Mouse (Mus musculus) right cerebral cortex, postnatal 25 days (tissue): ENCODE measurements at regions not wholly inside any gene's neighbourhood (a gene's known extent, or its start where the extent isn't known, plus 50 kb on each side); places are given as distances from the start of the nearest gene placed in this dataset.

ENCODE experiments used
- DNase-seq: peaks from one replicate; pipeline ENCODE4 v3.0.0; 2022

DNA sequence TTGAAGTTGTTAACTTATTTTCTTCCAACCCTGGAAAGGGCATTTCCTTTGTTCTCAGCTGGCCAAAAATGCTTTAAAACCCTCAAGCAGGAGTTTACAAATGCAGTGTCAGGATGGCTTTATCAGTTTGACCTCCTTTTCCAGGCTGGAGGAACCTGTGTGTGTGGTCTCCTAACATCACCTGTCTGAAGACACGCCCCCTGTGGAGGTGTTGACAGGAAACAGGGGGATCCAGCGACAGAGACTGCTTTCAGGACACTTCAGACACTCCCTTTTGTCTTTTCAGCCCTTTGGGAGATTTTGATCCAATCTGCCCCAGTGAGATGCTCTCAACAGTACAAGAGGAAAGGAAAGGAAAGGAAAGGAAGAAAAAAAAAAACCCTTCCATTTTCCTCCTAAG, 202.5 kb upstream of the Jade1 start:
- no peak for DNase-seq

GRCm38 (mm10) chr3:41351786-41352185, 203.7 kb upstream of the Jade1 start:
- no peak for DNase-seq

- no peak for DNase-seq
Measured at GRCm38 (mm10) chr3:41351091-41351685, 204.3 kb upstream of the Jade1 start.

GRCm38 (mm10) chr3:41350331-41350730, 205.2 kb upstream of the Jade1 start:
- no peak for DNase-seq

- DNase-seq, result no peak
Measured at GRCm38 (mm10) chr3:41348795-41349194, 206.7 kb upstream of the Jade1 start.

GRCm38 (mm10) chr3:41346863-41347262, 208.7 kb upstream of the Jade1 start:
- DNase-seq, result no peak

DNA sequence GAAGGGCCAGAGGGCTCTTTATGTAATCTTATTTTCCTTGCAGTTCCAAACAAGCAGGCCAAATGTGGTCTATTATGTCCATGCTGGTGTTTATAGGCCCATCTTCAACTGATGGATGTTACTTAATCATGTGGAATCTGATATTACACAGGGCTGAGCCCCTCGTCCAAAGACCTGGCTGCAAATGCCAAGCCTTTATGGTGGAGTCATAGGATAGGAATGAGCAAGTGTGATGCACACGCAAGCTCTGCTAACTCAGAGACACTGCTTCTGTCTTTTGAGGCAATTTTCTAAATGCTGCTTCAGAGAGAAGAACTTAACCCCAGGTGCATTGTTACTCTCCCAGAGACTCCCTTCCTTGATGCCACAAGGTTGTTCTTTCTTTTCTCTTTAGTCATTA, 212.1 kb upstream of the Jade1 start:
- no peak for DNase-seq

DNA sequence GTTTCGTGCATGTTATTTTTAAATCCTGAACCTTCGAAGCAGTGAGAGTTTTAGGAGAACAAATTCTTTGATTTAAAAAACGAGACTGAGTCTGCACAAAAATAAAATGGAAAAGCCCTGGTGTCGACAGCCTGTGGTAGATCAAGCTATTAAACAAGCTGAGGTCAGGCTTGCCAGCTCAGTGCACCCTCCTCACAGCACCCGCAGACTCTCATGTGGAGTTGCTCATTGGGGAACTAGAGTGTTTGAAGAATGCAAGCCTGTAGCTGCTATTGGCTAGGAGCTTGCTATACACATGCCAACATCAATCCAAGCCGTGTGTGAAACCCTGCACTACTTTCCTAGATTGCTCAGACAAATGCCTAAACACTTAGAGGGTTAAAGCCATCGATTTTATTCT, 223.1 kb upstream of the Jade1 start:
- DNase-seq, result no peak

GRCm38 (mm10) chr3:41330356-41330755, 225.2 kb upstream of the Jade1 start:
- DNase-seq, result no peak

DNA sequence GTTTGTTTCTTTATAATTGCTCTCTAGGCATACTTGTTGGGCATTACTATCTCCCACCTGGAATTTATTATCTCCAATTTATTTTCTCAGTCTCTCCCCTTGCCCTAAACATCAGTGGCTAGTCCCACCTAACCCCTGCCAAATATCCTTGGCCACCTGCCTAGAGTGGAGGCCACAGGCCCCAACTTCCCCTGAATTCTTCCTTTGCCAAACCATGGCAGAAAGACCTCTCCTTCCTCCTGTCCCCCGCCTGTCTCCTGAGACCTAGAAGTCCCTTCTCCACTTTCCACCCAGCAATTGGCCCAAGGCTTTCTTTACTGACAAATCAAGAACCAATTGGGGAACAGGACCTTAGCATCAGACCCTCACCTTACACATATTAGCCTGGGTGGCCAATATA, 226.7 kb upstream of the Jade1 start:
- DNase-seq, result no peak

GRCm38 (mm10) chr3:41326211-41327104, 229.1 kb upstream of the Jade1 start:
- DNase-seq, result no peak

DNA sequence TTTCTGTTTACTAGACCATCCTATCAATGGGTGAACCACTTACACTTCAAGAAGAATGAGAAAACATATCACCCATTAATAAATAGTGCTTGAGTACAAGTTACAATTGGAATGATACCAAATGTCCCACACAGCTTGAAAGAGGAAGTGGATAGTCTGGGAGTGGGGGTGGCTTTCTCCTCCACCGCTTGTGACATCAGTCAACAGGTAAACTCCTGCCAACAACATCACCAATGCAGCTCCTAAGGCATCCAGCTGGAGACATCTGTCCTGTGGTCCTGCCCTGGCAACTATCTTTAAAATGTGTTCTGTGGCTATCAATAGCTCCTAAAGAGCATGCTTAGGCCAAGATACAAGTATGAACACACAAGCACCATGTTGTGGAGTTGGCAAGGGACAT, 233.7 kb upstream of the Jade1 start:
- no peak for DNase-seq

DNA sequence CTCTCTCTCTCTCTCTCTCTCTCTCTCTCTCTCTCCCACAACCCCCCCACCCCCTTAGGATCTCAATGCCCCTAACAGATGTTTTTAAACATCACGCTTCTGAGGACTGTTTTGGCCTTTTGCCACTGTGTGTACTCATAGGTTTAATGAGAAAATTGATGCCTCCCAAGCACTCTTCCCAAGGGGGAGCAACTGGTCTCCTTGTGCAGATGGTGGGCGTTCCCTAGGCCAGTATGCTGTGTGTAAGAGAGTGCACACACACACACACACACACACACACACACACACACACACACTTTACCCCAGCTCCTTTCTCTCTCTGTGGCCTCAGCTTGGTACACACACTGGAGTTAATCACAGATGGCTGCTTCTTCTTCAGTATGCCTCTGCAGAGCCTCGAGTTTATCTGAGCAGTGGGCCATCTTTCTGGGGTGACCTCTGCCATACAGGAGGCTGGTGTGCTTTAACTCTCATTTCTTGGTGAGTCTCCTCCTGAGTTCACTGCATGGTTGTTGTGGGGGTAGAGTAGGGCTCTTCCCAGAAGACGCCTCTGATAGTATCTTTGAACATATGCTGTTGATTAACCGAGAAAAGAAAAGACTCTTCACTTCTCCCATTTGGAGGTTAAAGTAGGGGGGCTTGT, 236.2 kb upstream of the Jade1 start:
- no peak for DNase-seq

DNA sequence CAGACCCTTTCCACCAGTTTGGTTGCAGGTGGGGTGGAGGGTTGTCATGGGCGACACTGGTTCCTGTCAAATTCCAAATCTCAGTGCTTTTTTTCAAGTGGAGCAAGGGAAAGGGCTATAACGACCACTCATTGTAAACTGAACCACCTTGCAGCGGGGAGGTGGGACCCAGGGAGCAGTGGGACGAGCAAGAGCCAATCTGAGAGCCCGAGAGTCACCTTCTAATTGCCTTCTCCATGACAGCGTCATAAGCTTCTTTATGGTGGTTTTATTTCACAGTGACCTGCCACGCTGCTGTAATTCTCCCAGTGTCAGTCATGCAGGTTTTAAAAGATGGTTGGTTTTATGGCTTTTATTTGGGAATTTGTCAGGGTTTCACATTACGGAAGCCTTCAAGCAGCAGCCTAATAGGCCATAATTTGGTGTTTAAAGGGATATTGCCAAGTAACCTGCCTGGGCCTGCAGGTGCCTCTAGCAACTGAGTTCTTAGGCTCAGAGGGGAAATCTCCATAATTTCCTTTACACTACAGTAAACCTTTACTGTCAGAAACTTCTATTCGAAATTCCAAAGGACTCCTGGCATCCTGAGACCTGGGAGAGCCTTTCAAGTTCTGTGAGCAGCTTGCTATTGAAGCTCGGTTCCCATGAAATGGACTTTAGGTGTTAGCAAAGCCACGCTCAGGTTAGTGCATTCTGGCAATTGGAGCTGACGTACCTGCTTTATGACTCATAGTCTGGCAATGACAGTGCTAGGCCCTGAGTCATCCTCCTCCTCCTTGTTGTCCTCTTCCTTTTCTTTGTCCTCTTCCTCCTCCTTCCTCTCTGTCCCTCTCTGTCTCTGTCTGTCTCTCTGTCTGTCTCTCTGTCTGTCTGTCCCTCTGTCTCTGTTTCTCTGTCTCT, 235.6 kb upstream of the Pgrmc2 start:
- peak; percentile 8 for DNase-seq

GRCm38 (mm10) chr3:41317170-41317569, 234.3 kb upstream of the Pgrmc2 start:
- no peak for DNase-seq

GRCm38 (mm10) chr3:41312492-41312891, 229.6 kb upstream of the Pgrmc2 start:
- DNase-seq, result no peak

DNA sequence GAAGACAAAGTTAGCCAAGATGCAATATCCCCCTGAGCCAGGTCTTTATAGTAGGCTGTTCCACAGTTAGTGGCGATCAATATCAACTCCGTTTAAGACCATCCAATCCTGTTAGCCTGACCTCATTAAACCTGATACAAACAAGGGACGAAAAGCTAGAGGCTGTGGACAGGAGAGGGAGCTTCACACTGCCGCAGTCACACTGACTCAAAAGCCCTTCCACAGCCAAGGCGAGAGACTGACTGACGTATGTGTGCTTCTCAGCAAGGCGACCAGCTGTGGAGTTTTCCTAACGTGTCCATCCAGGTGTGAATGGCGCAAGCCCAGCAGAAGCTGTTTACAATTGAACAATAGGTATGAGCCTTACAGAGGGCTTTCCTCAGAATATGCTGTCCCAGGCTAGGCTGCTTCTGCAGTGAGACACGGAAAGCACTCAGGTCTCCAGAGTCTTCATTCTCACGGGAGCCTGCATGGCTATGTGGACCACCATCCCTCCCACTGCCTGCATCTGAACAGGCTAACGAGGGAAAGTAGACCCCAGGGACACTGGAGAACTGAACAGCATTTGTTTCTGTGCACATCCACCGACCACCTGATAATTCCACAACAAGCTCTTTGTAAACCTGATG, 224.7 kb upstream of the Pgrmc2 start:
- no peak for DNase-seq

- no peak for DNase-seq
Measured at GRCm38 (mm10) chr3:41302805-41303204, 220.0 kb upstream of the Pgrmc2 start.

DNA sequence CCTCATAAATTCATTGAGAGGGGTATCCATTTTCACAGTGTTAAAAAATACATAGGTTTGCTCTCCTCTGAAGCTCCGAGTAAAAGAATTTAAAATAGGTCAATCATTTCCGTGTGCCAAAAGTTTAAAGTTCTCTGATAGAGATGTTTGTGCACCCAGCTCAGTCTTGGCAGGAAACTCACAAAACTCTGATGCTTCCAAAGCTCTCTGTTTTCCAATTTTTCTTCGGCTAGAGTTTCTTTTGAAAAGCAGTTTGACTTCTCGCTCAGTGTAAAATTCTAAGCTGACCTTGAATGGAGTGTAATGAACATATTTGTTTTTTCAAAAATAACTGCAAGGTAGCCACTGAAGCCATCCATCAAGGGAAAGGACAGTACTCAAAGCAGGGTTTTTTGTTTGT, 215.9 kb upstream of the Pgrmc2 start:
- no peak for DNase-seq

- no peak for DNase-seq
Measured at GRCm38 (mm10) chr3:41296152-41296809, 213.4 kb upstream of the Pgrmc2 start.

- no peak for DNase-seq
Measured at GRCm38 (mm10) chr3:41295150-41295549, 212.3 kb upstream of the Pgrmc2 start.
